Mouse (Mus musculus) right cerebral cortex, postnatal 14 days (tissue): ENCODE measurements around the gene Cypt14.
"Not testable (repeated sequence)": the region's sequence is repeated elsewhere in the genome, so short reads cannot be mapped to it uniquely, and the experiment has no call there.

Experiments used
- DNase-seq: peaks from one replicate; pipeline ENCODE4 v3.0.0; 2022

The Cypt14 gene

GRCm38 (mm10) chrX:39863504-39863903 is at the start of gene Cypt14:
Gene Cypt14, minus strand, starts transcription at chrX:39863604.
- not testable (repeated sequence) for DNase-seq
